Mouse (Mus musculus) heart, adult 11 months (tissue): ENCODE results near the gene Kcmf1.
A peak's percentile ranks its signal among the peaks of the same experiment; 100 is the strongest.

ENCODE experiments used
- DNase-seq: peaks from one replicate; pipeline ENCODE4 v3.0.0; 2022

Kcmf1 gene

GRCm38 (mm10) chr6:72899781-72900681 is at the start of gene Kcmf1:
Gene Kcmf1, minus strand, starts transcription at chr6:72899979.
- peak; percentile 99 for DNase-seq

GRCm38 (mm10) chr6:72949161-72949756 is 49.5 kb upstream of the Kcmf1 start:
- no peak for DNase-seq

- DNase-seq = no peak
Measured at GRCm38 (mm10) chr6:72948392-72948791, 48.6 kb upstream of the Kcmf1 start.

GRCm38 (mm10) chr6:72947960-72948359 is 48.2 kb upstream of the Kcmf1 start:
- peak; percentile 88 for DNase-seq

GRCm38 (mm10) chr6:72940493-72940892 is 40.7 kb upstream of the Kcmf1 start:
- DNase-seq = no peak

GRCm38 (mm10) chr6:72937859-72938258 is 38.1 kb upstream of the Kcmf1 start:
- peak; percentile 91 for DNase-seq

GRCm38 (mm10) chr6:72937430-72937829 is 37.7 kb upstream of the Kcmf1 start:
- DNase-seq = no peak

GRCm38 (mm10) chr6:72932955-72933354 is 33.2 kb upstream of the Kcmf1 start:
- DNase-seq = no peak

GRCm38 (mm10) chr6:72931533-72931932 is 31.8 kb upstream of the Kcmf1 start:
- no peak for DNase-seq

GRCm38 (mm10) chr6:72929795-72930398 is 30.1 kb upstream of the Kcmf1 start:
- no peak for DNase-seq

GRCm38 (mm10) chr6:72926755-72927482 is 27.1 kb upstream of the Kcmf1 start:
- DNase-seq = peak; percentile 98

GRCm38 (mm10) chr6:72926031-72926430 is 26.3 kb upstream of the Kcmf1 start:
- DNase-seq = no peak

GRCm38 (mm10) chr6:72923381-72923780 is 23.6 kb upstream of the Kcmf1 start:
- no peak for DNase-seq

- no peak for DNase-seq
Measured at GRCm38 (mm10) chr6:72921081-72921480, 21.3 kb upstream of the Kcmf1 start.

GRCm38 (mm10) chr6:72918510-72919033 is 18.8 kb upstream of the Kcmf1 start:
- no peak for DNase-seq

GRCm38 (mm10) chr6:72916330-72916729 is 16.6 kb upstream of the Kcmf1 start:
- DNase-seq = no peak

- no peak for DNase-seq
Measured at GRCm38 (mm10) chr6:72914087-72914749, 14.4 kb upstream of the Kcmf1 start.

GRCm38 (mm10) chr6:72911261-72911660 is 11.5 kb upstream of the Kcmf1 start:
- no peak for DNase-seq

- no peak for DNase-seq
Measured at GRCm38 (mm10) chr6:72902254-72902990, 2.6 kb upstream of the Kcmf1 start.

GRCm38 (mm10) chr6:72900952-72901351 is 1.2 kb upstream of the Kcmf1 start:
- no peak for DNase-seq

- peak; percentile 98 for DNase-seq
Measured at GRCm38 (mm10) chr6:72899201-72899780, 488 bp downstream of the Kcmf1 start.
